Mouse (Mus musculus): ENCODE measurements at regions not wholly inside any gene's neighbourhood (a gene's known extent, or its start where the extent isn't known, plus 50 kb on each side); places are given as distances from the start of the nearest gene placed in this dataset.

- ATAC-seq (ENCODE audit: low FRiP score, low TSS enrichment) = no peak
- no peak overlapping the region for H3K9ac ChIP-seq (ENCODE audit: low read length)
- no peaks in the 10 kb centered on the region for H3K4me1 ChIP-seq (replicated peaks; ENCODE audit: control insufficient read depth, insufficient read depth)
- H3K4me2 ChIP-seq (replicated peaks; ENCODE audit: low read depth) = no peak overlapping the region
- no peak for DNase-seq (ENCODE audit: low spot score)
- no peak overlapping the region for H3K4me3 ChIP-seq (ENCODE audit: low read depth, low read length)
- TF ChIP-seq EP300 (optimal IDR thresholded peaks at IDR 0.05) (no peak), CTCF (IDR thresholded peaks at IDR 0.05; ENCODE audit: low read depth) (no peak)
- H3K27me3 ChIP-seq (ENCODE audit: control insufficient read depth, insufficient read depth, low read length) = no peaks in the 10 kb centered on the region
- no peaks in the 10 kb centered on the region for H3K9me3 ChIP-seq (ENCODE audit: control insufficient read depth, low read length)
- WGBS = 55% methylated on average over 3 of the region's 3 CpGs
- no peaks in the 10 kb centered on the region for H3K36me3 ChIP-seq (ENCODE audit: control insufficient read depth, insufficient read depth, low read length)
- no peak overlapping the region for H3K27ac ChIP-seq (replicated peaks)
Observed at GRCm38 (mm10) chr3:147273446-147273845, 421.3 kb downstream of the Ttll7 start.

- H3K9ac ChIP-seq (ENCODE audit: low read length) = no peak overlapping the region
- H3K4me3 ChIP-seq (ENCODE audit: low read depth, low read length) = no peak overlapping the region
- no peaks in the 10 kb centered on the region for H3K27me3 ChIP-seq (ENCODE audit: control insufficient read depth, insufficient read depth, low read length)
- DNase-seq (ENCODE audit: low spot score) (no peak), ATAC-seq (ENCODE audit: low FRiP score, low TSS enrichment) (no peak)
- H3K9me3 ChIP-seq (ENCODE audit: control insufficient read depth, low read length) = no peaks in the 10 kb centered on the region
- H3K27ac ChIP-seq (replicated peaks) = no peak overlapping the region
- TF ChIP-seq CTCF (IDR thresholded peaks at IDR 0.05; ENCODE audit: low read depth) = no peak
- TF ChIP-seq EP300 (optimal IDR thresholded peaks at IDR 0.05) = no peak
- H3K4me1 ChIP-seq (replicated peaks; ENCODE audit: control insufficient read depth, insufficient read depth) = no peaks in the 10 kb centered on the region
- no peak overlapping the region for H3K4me2 ChIP-seq (replicated peaks; ENCODE audit: low read depth)
- no peaks in the 10 kb centered on the region for H3K36me3 ChIP-seq (ENCODE audit: control insufficient read depth, insufficient read depth, low read length)
Observed at GRCm38 (mm10) chr3:147278602-147279001, 426.4 kb downstream of the Ttll7 start.

- ATAC-seq (ENCODE audit: low FRiP score, low TSS enrichment) = peak; percentile 61; the same call in 1 of the 2 replicates
- WGBS = 47% methylated on average over 9 of the region's 9 CpGs
Observed at GRCm38 (mm10) chr3:147283724-147284123, 431.6 kb downstream of the Ttll7 start.

GRCm38 (mm10) chr3:147284357-147284756 is 432.2 kb downstream of the Ttll7 start:
- no peaks in the 10 kb centered on the region for H3K27me3 ChIP-seq (ENCODE audit: control insufficient read depth, insufficient read depth, low read length)
- TF ChIP-seq EP300 (optimal IDR thresholded peaks at IDR 0.05) (no peak), CTCF (IDR thresholded peaks at IDR 0.05; ENCODE audit: low read depth) (no peak)
- DNase-seq (ENCODE audit: low spot score) (no peak), ATAC-seq (ENCODE audit: low FRiP score, low TSS enrichment) (no peak)
- H3K9ac ChIP-seq (ENCODE audit: low read length) = no peak overlapping the region
- H3K4me2 ChIP-seq (replicated peaks; ENCODE audit: low read depth) = no peak overlapping the region
- H3K27ac ChIP-seq (replicated peaks) = no peak overlapping the region
- WGBS = 90% methylated on average over 4 of the region's 4 CpGs
- no peaks in the 10 kb centered on the region for H3K36me3 ChIP-seq (ENCODE audit: control insufficient read depth, insufficient read depth, low read length)
- H3K4me1 ChIP-seq (replicated peaks; ENCODE audit: control insufficient read depth, insufficient read depth) = no peaks in the 10 kb centered on the region
- H3K4me3 ChIP-seq (ENCODE audit: low read depth, low read length) = no peak overlapping the region
- H3K9me3 ChIP-seq (ENCODE audit: control insufficient read depth, low read length) = no peaks in the 10 kb centered on the region

More at GRCm38 (mm10) chr3:147283724-147284123, 431.6 kb downstream of the Ttll7 start:
- H3K27ac ChIP-seq (replicated peaks) = no peak overlapping the region
- no peaks in the 10 kb centered on the region for H3K9me3 ChIP-seq (ENCODE audit: control insufficient read depth, low read length)
- TF ChIP-seq CTCF (IDR thresholded peaks at IDR 0.05; ENCODE audit: low read depth) (no peak), EP300 (optimal IDR thresholded peaks at IDR 0.05) (no peak)
- H3K36me3 ChIP-seq (ENCODE audit: control insufficient read depth, insufficient read depth, low read length) = no peaks in the 10 kb centered on the region
- DNase-seq (ENCODE audit: low spot score) = no peak
- H3K4me3 ChIP-seq (ENCODE audit: low read depth, low read length) = no peak overlapping the region
- H3K9ac ChIP-seq (ENCODE audit: low read length) = no peak overlapping the region
- no peaks in the 10 kb centered on the region for H3K4me1 ChIP-seq (replicated peaks; ENCODE audit: control insufficient read depth, insufficient read depth)
- no peaks in the 10 kb centered on the region for H3K27me3 ChIP-seq (ENCODE audit: control insufficient read depth, insufficient read depth, low read length)
- H3K4me2 ChIP-seq (replicated peaks; ENCODE audit: low read depth) = no peak overlapping the region

- H3K9ac ChIP-seq (ENCODE audit: low read length) = no peak overlapping the region
- no peak for TF ChIP-seq CTCF (IDR thresholded peaks at IDR 0.05; ENCODE audit: low read depth)
- no peak for TF ChIP-seq EP300 (optimal IDR thresholded peaks at IDR 0.05)
- H3K9me3 ChIP-seq (ENCODE audit: control insufficient read depth, low read length) = no peaks in the 10 kb centered on the region
- H3K4me3 ChIP-seq (ENCODE audit: low read depth, low read length) = no peak overlapping the region
- ATAC-seq (ENCODE audit: low FRiP score, low TSS enrichment) = no peak
- WGBS = 51% methylated on average over 5 of the region's 5 CpGs
- no peak overlapping the region for H3K27ac ChIP-seq (replicated peaks)
- no peak overlapping the region for H3K4me2 ChIP-seq (replicated peaks; ENCODE audit: low read depth)
- no peaks in the 10 kb centered on the region for H3K36me3 ChIP-seq (ENCODE audit: control insufficient read depth, insufficient read depth, low read length)
- no peaks in the 10 kb centered on the region for H3K27me3 ChIP-seq (ENCODE audit: control insufficient read depth, insufficient read depth, low read length)
- H3K4me1 ChIP-seq (replicated peaks; ENCODE audit: control insufficient read depth, insufficient read depth) = no peaks in the 10 kb centered on the region
- no peak for DNase-seq (ENCODE audit: low spot score)
Observed at GRCm38 (mm10) chr3:147285496-147285895, 433.3 kb downstream of the Ttll7 start.

- DNase-seq (ENCODE audit: low spot score) (no peak), ATAC-seq (ENCODE audit: low FRiP score, low TSS enrichment) (no peak)
- no peak overlapping the region for H3K4me3 ChIP-seq (ENCODE audit: low read depth, low read length)
- H3K4me2 ChIP-seq (replicated peaks; ENCODE audit: low read depth) = no peak overlapping the region
- TF ChIP-seq CTCF (IDR thresholded peaks at IDR 0.05; ENCODE audit: low read depth) = no peak
- no peaks in the 10 kb centered on the region for H3K27me3 ChIP-seq (ENCODE audit: control insufficient read depth, insufficient read depth, low read length)
- H3K36me3 ChIP-seq (ENCODE audit: control insufficient read depth, insufficient read depth, low read length) = no peaks in the 10 kb centered on the region
- no peak overlapping the region for H3K9ac ChIP-seq (ENCODE audit: low read length)
- no peaks in the 10 kb centered on the region for H3K4me1 ChIP-seq (replicated peaks; ENCODE audit: control insufficient read depth, insufficient read depth)
- no peak overlapping the region for H3K27ac ChIP-seq (replicated peaks)
- WGBS = 70% methylated on average over 8 of the region's 8 CpGs
- no peaks in the 10 kb centered on the region for H3K9me3 ChIP-seq (ENCODE audit: control insufficient read depth, low read length)
Observed at GRCm38 (mm10) chr3:147287503-147287902, 435.3 kb downstream of the Ttll7 start.
